Mouse (Mus musculus) mammary gland, adult 2 months (tissue): ENCODE results near the gene Rbm7. TPM values are rescaled to one million over a fixed set of nuclear protein-coding genes. Genes with fewer than 3 reads are reported as not detected.

Experiments used
- polyA plus RNA-seq: library from polyadenylated mRNA; depleted of rRNA; stranded (reverse); fragments of >200 nt; gene quantifications from 2 replicates; pipeline ENCODE4 v1.2.3, GENCODE M21; 2012; ENCODE audit warnings: low replicate concordance; rRNA removed

Rbm7 gene
- 15.7 and 34.9 TPM in 2 replicates for polyA plus RNA-seq

DNA sequence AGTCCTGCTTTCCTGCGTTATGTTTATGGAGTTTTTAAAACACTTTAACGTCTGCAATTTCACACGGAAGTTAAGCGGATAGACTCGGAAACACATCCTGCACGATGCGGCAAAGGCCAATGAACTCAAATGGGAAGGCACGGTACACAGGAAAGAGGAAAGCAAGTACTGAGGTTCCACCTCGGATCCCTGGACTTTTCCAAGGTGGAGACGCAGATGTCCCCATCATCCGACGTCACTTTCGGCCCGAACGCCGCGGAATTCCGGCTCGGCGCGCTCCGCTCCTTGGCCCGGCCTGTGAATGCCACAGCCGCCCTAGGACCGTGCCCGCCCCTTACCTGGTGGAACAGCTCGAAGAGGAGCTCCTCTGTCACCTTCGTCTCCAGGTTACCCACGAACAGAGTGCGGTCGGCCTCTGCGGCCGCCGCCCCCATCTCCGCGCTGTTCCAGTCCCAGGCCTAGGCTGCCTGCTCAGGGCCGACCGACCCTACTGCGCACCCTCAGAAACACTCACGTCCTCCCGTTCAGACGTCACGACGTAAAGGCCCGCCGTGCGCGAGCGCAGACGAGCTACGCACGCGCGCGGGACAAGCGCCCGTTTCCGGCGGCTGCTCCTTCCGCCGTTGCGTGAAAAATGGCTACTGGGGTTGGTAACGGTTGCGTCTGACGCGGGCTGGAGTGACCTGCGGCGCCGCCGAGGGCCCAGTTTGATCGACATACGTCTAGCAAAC is at the start of gene Rbm7, which contains the start of gene Gm5617:
TSS of gene Rbm7 (minus strand) at position 483 of the 731 bp plus-strand sequence.
TSS of gene Gm5617 (plus strand) at position 626 of the 731 bp plus-strand sequence.

DNA sequence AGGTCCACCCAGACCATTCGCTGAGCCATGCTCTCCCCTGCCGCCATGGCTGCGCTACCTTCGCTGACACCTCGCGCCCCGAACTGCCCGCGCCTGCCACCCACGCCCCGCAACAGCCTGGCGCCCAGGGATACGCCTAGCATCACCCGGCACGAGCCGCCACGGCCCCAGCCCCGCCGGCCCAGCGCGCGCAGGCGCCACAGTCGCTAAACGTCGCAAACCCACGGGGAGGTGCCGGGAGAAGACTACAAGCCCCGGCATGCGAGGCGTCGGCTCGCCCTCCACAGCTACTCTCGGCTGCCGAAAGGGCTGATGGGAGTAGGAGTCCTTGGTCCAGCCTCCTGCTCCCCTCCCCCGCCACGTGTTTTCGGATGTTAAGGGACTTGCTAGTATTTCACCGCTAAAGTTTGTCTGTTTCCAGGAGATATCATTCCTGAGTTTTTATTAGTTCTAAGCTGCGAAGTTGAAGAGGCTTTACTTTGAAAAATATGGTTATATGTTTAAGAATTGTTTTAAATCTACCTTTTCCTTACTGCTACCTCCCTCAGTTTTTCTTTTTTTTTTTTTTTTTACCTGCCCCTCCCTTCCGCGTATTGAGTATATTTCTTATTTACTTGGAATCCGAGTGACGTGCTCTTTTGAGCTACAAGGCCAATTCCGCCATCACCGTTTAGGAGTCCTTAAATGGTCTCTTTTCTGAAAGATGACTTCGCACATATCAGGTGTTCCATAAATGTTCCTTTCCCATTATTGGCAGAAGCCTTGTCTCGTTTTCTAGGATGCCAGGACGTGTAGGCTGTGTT is 14.5 kb downstream of the Rbm7 start, which contains the start of gene Rexo2:
TSS of gene Rexo2 (minus strand) at position 213 of the 803 bp plus-strand sequence.

Other genes starting within 250 kb of the Rbm7 start
- 1.9 and 2.3 TPM in 2 replicates for gene Nxpe2, start 141.8 kb downstream of the Rbm7 start, polyA plus RNA-seq
- 54.3 and 79.4 TPM in 2 replicates for gene Rexo2, start 14.7 kb downstream of the Rbm7 start, polyA plus RNA-seq
- gene Gm5617, start 143 bp upstream of the Rbm7 start, polyA plus RNA-seq = 102 and 189 TPM in 2 replicates
- 38.9 and 45.9 TPM in 2 replicates for gene Nnmt, start 109.9 kb upstream of the Rbm7 start, polyA plus RNA-seq